Mouse (Mus musculus) myocyte (in vitro differentiated cells): ENCODE results near the gene Tex12.

Experiments
- CEBPB ChIP-seq: IDR thresholded peaks from 2 replicates; pipeline ENCODE4 v1.6.1; 2011; ENCODE audit warnings: mild to moderate bottlenecking, moderate library complexity; ENCODE audit not compliant: poor library complexity, insufficient read depth, severe bottlenecking
- MAX ChIP-seq: IDR thresholded peaks from one replicate; pipeline ENCODE4 v1.6.1; 2011; ENCODE audit warnings: low read depth, mild to moderate bottlenecking, control low read depth
- MYOD1 ChIP-seq, 3 experiments: IDR thresholded peaks; one replicate each; pipeline ENCODE4 v1.6.1; 2011; ENCODE audit warnings: control low read depth in 2 of 3, low read depth in 2 of 3, mild to moderate bottlenecking in 2 of 3, moderate library complexity in 1 of 3; ENCODE audit not compliant: insufficient read length in 2 of 3, control insufficient read depth in 1 of 3
- MYOG ChIP-seq, 3 experiments: IDR thresholded peaks; one replicate each; pipeline ENCODE4 v1.6.1; 2011; ENCODE audit warnings: control low read depth in 2 of 3, low read depth in 2 of 3, mild to moderate bottlenecking in 2 of 3; ENCODE audit not compliant: insufficient read length in 2 of 3, control insufficient read depth in 1 of 3, insufficient read depth in 1 of 3
- POLR2A ChIP-seq: IDR thresholded peaks from one replicate; pipeline ENCODE4 v1.6.1; 2011; ENCODE audit warnings: low read depth, mild to moderate bottlenecking, control low read depth, moderate library complexity; ENCODE audit not compliant: insufficient read length
- POLR2AphosphoS2 ChIP-seq: IDR thresholded peaks from one replicate; pipeline ENCODE4 v1.6.1; 2011; ENCODE audit warnings: low read depth, control low read depth; ENCODE audit not compliant: insufficient read length
- REST ChIP-seq: IDR thresholded peaks from one replicate; pipeline ENCODE4 v1.6.1; 2011; ENCODE audit warnings: mild to moderate bottlenecking, control low read depth, moderate library complexity; ENCODE audit not compliant: insufficient read depth, insufficient read length
- SRF ChIP-seq: IDR thresholded peaks from one replicate; pipeline ENCODE4 v1.6.1; 2011; ENCODE audit warnings: low read depth; ENCODE audit not compliant: control insufficient read depth, insufficient read length
- TCF12 ChIP-seq: IDR thresholded peaks from one replicate; pipeline ENCODE4 v1.6.1; 2011; ENCODE audit warnings: mild to moderate bottlenecking, control low read depth; ENCODE audit not compliant: poor library complexity, insufficient read depth, severe bottlenecking
- TCF3 ChIP-seq: IDR thresholded peaks from one replicate; pipeline ENCODE4 v1.6.1; 2011; ENCODE audit warnings: low read depth, control low read depth; ENCODE audit not compliant: insufficient read length
- USF1 ChIP-seq: IDR thresholded peaks from one replicate; pipeline ENCODE4 v1.6.1; 2011; ENCODE audit warnings: low read depth, mild to moderate bottlenecking, control low read depth, moderate library complexity

GRCm38 (mm10) chr9:50567372-50567771 is 6.2 kb upstream of the Tex12 start:
- TF ChIP-seq REST: no peak
- no peak for TF ChIP-seq POLR2A
- no peak for TF ChIP-seq TCF3
- TF ChIP-seq USF1: no peak
- TF ChIP-seq CEBPB: no peak
- no peak for TF ChIP-seq MYOG (IDR thresholded peaks at IDR 0.05; ENCODE audit: control insufficient read depth in 1 of 3, insufficient read depth in 1 of 3, insufficient read length in 2 of 3, low read depth in 2 of 3)
- TF ChIP-seq MAX: no peak
- TF ChIP-seq MYOD1 (IDR thresholded peaks at IDR 0.05; ENCODE audit: control insufficient read depth in 1 of 3, insufficient read length in 2 of 3, low read depth in 2 of 3): no peak
- no peak for TF ChIP-seq POLR2AphosphoS2
- no peak for TF ChIP-seq TCF12
- TF ChIP-seq SRF: no peak
